Mouse (Mus musculus) cortical plate, adult 2 months (tissue): ENCODE data around the gene Snx21. TPM values are rescaled to one million over a fixed set of nuclear protein-coding genes. Genes with fewer than 3 reads are reported as not detected.
A peak's percentile ranks its signal among the peaks of the same experiment; 100 is the strongest.

Source experiments
- H3K27ac ChIP-seq: fragments of 200-500 bp; 2 replicates; pipeline ENCODE4 v1.5.1; 2012; ENCODE audit warnings: low read length, control low read depth, inconsistent platforms; ENCODE audit not compliant: insufficient read depth
- H3K4me1 ChIP-seq: fragments of 200-500 bp; 2 replicates; pipeline ENCODE4 v1.6.1; 2011; ENCODE audit warnings: low read length; ENCODE audit not compliant: control insufficient read depth, insufficient read depth
- H3K4me3 ChIP-seq: fragments of 200-500 bp; 2 replicates; pipeline ENCODE4 v1.5.1; 2011; ENCODE audit warnings: mild to moderate bottlenecking, low read length, control low read depth; ENCODE audit not compliant: insufficient read depth
- CTCF ChIP-seq: fragments of 200-500 bp; IDR thresholded peaks from 2 replicates; pipeline ENCODE4 v1.5.1; 2011; ENCODE audit warnings: mild to moderate bottlenecking, control low read depth, low read length; ENCODE audit not compliant: insufficient read depth; ENCODE audit errors: extremely low read depth
- POLR2A ChIP-seq: fragments of 200-500 bp; IDR thresholded peaks from 2 replicates; pipeline ENCODE4 v1.6.1; 2011; ENCODE audit warnings: mild to moderate bottlenecking, low read length, control low read depth; ENCODE audit not compliant: insufficient read depth; ENCODE audit errors: extremely low read depth
- polyA plus RNA-seq: library from polyadenylated mRNA; depleted of rRNA; stranded (reverse); fragments of >200 nt; gene quantifications from 2 replicates; pipeline ENCODE4 v1.2.3, GENCODE M21; 2012

Gene Snx21
- polyA plus RNA-seq, 1 experiment, result 55.7 TPM

GRCm38 (mm10) chr2:164769258-164770037 lies 16.2 kb upstream of the Snx21 start, which contains the start of gene Ube2c:
TSS of gene Ube2c (plus strand) at chr2:164769898.
- Histone ChIP-seq H3K27ac (no peak within 1 kb of the TSS), H3K4me1 (no peaks in the 10 kb centered on the region), H3K4me3 (peak within 1 kb of the TSS; percentile 34)
- TF ChIP-seq CTCF, result 0 out of 2 replicates have a peak, but pooled peaks have one; percentile 2
- no peak for TF ChIP-seq POLR2A

- Histone ChIP-seq H3K27ac (no peak overlapping the region), H3K4me3 (peak overlapping the region; percentile 34; the same call in 1 of the 2 replicates), H3K4me1 (no peaks in the 10 kb centered on the region)
- TF ChIP-seq CTCF (no peak), POLR2A (no peak)
Observed at GRCm38 (mm10) chr2:164770279-164770678, 15.3 kb upstream of the Snx21 start.

DNA sequence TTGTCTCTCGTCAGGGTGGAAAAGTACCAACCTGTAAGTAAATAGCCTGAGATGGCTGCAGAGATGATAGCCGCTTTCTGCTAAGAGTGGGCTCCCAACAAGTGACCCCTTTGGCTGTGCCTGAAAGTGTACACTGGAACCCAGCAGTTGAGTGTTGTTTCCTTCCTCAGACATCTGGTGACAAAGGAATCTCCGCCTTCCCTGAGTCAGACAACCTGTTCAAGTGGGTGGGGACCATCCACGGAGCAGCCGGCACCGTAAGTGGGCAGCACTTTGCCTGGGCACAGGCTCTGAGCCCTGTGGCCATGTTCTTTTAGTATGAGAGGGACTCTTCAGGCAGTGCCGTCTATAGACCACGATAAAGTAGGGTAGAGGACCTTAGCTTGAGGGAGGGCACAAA lies 14.5 kb upstream of the Snx21 start:
- TF ChIP-seq CTCF, result no peak
- TF ChIP-seq POLR2A, result no peak
- Histone ChIP-seq H3K27ac (no peak overlapping the region), H3K4me1 (no peaks in the 10 kb centered on the region), H3K4me3 (no peak overlapping the region)

DNA sequence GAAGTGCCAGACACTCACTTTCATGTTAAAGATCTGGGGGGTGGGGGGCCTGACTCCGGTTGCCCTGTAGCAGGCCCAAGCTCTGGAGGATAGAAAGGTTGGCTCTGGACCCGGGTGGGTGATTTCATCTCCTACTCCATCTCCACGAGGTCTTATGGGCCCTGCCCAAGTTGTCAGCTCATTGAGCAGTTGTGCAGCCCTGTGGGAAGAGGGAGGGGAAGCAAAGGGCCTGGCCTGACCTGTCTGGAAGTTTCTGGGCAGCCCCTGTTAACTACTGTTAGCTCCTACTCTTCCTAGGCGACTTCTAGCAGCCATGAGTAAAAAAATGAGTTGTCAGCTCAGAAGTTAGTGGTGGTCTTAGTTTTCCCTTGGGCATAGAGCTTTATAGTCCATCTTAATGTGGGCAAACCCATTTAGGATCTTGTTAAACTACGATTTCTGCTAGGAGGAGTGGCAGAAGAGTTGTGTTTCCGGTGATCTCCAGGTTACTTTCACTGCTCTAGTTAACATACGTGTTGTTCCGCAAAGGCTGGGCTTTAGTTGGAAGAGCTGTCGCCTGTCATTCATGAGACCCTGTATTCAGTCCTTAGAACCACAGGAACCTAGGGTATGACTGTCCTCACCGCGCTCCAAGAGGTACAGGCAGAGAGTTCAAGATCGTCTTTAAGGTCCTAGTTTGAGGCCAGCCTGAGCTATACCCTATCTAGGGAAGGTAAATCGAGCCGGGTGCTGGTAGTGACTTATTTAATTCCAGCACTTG lies 12.2 kb upstream of the Snx21 start:
- H3K4me1 ChIP-seq, result no peaks in the 10 kb centered on the region
- TF ChIP-seq POLR2A, result no peak
- no peak for TF ChIP-seq CTCF

DNA sequence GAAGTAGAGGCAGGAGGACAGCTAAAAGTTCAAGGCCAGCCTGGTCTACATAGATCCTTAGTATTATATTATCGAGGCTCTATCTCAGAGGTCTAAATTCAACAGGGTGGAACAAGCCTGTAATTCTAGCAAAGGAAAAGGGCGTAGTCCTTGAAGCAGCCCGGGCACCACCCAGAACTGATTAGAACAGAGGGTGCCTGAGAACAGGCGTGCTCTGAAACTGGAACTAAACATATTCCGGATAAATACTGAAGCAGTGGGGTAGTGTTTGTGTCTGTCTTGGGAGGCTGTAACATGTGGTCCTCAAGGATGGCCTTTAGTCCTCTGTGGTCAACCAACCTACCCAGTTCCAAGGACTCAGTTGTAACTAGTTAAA lies 11.6 kb upstream of the Snx21 start:
- H3K4me3 ChIP-seq, result no peak overlapping the region
- TF ChIP-seq CTCF, result no peak
- TF ChIP-seq POLR2A, result no peak
- H3K4me1 ChIP-seq, result no peaks in the 10 kb centered on the region
- no peak overlapping the region for H3K27ac ChIP-seq

More for the DNA sequence above, 12.2 kb upstream of the Snx21 start:
- Histone ChIP-seq H3K4me3 (no peak overlapping the region), H3K27ac (no peak overlapping the region)

DNA sequence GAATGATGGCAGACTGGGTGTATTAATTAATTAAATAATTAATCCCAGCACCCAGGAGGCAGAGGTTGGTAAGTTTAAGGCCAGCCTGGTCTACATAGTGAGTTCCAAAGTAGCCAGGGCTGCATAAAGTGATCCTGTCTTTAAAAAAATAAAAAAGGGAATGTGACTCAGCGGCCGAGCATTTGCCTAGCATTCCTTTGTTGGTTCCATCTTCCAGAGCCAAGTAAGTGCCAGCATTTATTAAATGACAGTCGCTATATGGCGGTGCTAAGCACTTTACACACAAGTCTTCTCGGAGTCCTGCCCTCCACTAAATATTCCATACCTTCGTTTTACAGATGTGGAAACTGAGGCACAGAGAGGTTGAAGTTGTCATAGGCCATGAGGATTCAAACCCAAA lies 9.5 kb upstream of the Snx21 start:
- TF ChIP-seq CTCF (no peak), POLR2A (no peak)

GRCm38 (mm10) chr2:164776801-164777200 lies 8.8 kb upstream of the Snx21 start:
- no peaks in the 10 kb centered on the region for H3K4me1 ChIP-seq
- TF ChIP-seq POLR2A (no peak), CTCF (no peak)
- no peak overlapping the region for H3K4me3 ChIP-seq

More for the DNA sequence above, 9.5 kb upstream of the Snx21 start:
- Histone ChIP-seq H3K27ac (no peak overlapping the region), H3K4me1 (no peaks in the 10 kb centered on the region), H3K4me3 (no peak overlapping the region)

GRCm38 (mm10) chr2:164777246-164778014 lies 8.2 kb upstream of the Snx21 start:
- TF ChIP-seq CTCF (no peak), POLR2A (no peak)
- H3K4me1 ChIP-seq, result no peaks in the 10 kb centered on the region
- no peak overlapping the region for H3K27ac ChIP-seq
- H3K4me3 ChIP-seq, result no peak overlapping the region

More at GRCm38 (mm10) chr2:164776801-164777200, 8.8 kb upstream of the Snx21 start:
- H3K27ac ChIP-seq, result no peak overlapping the region

DNA sequence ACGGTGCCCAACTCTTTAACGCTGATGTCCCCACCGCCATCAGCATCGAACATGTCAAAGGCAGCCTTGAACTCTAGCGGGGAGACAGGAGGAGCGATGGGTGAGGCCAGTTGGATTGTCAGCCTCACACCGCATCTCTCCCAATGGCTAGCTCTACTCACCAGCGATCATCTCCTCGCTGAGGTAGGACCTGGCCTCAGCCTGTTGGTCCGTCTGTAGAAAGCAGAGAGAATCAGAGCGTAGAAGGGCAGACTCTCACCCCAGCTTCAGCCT lies 7.7 kb upstream of the Snx21 start:
- Histone ChIP-seq H3K4me1 (no peaks in the 10 kb centered on the region), H3K27ac (no peak overlapping the region), H3K4me3 (no peak overlapping the region)
- TF ChIP-seq POLR2A (no peak), CTCF (no peak)

DNA sequence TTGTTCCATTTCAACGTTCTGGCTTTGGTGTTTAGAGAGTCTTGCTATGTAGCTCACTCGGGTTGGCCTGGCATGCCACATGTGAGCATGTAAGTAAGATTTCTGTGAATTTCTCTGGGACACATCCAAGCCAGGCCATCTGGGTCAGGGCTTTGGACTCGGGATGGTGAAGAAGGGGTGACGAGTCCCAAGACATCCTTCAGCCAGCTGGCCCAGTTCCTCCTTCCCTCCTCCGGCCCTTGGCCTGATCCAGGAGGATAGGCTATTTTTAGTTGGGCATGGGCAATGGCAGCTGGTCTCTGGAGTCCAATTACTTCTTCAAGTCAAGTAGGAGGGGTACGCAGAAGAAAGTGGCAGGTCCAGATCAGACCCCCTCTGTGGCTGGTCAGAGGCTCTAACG lies 6.8 kb upstream of the Snx21 start:
- no peak for TF ChIP-seq CTCF
- TF ChIP-seq POLR2A, result no peak
- H3K4me3 ChIP-seq, result no peak overlapping the region
- H3K4me1 ChIP-seq, result no peaks in the 10 kb centered on the region
- no peak overlapping the region for H3K27ac ChIP-seq
